Mouse (Mus musculus) kidney, postnatal 10 days (tissue): Measurements from ENCODE around the gene Mogat2.

ENCODE experiments used
- DNase-seq: peaks from one replicate; pipeline ENCODE4 v3.0.0; 2021; ENCODE audit warnings: mixed read lengths

Mogat2 gene

DNA sequence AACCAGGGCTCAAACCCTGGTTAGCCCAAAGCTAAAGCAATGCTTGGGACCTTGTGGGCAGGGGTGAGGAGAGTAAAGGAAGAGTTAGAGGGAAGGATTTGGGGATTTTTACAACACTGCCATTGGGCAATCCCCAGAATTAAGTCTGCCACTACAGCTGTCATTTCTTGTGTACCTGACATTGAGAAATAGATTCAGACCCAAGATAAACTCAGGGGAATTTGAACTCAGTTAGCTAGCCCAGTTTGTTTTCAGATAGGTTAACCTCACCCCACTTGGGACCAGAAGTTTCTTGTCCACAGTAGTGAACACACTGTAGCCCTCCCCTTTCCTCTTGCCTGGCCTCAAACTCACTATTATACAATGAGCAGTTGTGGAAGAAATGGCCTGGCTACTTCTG is 47.0 kb downstream of the Mogat2 start:
- DNase-seq = no peak

DNA sequence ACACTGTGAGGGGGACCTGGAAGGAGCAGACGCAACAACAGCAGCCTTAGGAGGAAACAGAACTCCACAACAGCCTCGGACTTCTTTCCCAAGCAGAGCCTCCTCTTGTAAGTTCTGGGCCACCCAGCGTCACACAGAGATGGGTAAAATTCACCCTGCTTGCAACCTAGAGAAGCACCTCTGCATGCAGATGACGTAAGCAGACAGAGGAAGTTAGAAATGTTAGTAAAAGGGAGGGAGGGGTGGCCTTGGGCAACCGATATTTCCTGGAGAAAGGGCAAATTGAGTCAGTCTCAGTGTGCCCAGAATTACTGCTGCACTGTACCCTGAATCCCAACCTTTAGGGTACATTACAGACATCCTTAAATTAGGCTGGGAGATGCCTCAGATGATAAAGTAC is 48.5 kb downstream of the Mogat2 start:
- no peak for DNase-seq

DNA sequence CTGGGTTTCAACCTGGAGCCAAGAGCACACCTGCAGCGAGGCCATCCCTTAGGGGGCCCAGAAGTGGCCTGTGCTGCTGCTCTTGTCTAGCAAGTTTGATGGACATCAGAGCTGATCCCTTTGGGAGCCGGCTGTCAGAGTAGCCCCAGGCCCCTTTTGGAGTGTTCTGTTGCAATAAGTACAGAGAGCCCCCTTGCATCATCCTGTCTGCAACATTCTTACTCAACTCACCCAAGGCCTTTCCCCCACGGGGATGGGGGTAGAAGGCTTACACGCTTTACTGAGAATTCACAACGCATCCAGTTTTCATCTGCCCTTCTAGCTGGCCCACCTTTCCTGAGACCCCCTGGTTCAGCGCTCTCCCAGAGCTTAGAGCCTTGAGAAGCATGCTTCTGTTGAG is 49.8 kb downstream of the Mogat2 start:
- no peak for DNase-seq

DNA sequence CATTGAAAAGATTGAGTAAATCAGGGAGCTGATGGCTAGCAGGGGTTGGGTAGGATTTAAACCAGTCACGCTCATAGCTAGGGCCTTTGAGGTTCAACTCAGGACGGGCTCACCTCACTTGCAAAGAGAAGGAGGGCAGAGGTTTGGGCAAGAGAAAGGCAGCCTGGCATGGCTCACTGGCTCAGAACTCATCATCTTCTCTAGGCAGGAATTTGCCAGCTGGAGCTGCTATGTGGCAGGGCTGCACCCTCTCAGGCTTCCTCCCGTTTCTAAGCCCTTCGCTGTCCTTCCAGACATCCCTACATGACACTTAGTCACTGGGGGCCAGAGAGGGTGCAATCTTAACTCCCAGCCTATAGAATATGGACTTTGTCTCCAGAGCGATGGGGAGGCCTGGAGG is 51.0 kb downstream of the Mogat2 start:
- no peak for DNase-seq

DNA sequence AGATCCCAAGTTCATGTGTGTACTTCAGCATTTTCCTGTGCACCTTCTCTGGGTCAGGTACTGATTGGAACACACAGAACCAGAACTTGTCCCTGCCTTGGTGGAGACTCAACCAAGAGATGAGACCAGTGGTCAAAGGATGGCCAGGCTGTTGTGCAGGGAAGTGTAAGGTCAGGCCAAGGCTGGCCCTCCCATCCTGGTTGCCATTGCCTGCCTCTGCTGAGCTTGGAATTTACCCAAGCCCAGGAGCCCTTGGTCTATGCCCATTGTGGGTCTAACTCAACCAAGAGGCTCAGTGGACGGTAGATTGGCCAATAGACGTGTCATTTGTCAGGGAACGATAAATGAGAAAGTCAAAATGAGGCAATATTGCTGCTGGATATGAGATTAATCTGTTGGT is 53.0 kb downstream of the Mogat2 start:
- DNase-seq = no peak

DNA sequence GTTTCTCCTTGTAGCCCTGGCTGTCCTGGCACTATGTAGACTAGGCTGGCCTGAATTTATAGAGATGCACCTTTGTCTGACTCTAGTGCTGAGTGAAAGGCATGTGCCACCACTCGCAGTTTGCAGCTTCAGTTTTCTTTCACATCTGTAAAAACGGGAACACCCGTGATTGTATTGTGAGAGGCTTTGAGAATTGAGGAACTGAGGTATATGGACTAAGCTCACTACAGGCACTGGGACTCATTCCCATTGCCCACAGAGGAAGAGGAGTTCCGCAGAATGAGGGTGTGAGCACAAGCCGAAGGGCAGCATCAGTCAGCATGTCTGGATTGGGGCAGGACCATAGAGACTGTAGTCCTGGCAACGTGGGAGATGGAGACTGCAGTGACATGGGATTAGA is 54.7 kb downstream of the Mogat2 start:
- no peak for DNase-seq

DNA sequence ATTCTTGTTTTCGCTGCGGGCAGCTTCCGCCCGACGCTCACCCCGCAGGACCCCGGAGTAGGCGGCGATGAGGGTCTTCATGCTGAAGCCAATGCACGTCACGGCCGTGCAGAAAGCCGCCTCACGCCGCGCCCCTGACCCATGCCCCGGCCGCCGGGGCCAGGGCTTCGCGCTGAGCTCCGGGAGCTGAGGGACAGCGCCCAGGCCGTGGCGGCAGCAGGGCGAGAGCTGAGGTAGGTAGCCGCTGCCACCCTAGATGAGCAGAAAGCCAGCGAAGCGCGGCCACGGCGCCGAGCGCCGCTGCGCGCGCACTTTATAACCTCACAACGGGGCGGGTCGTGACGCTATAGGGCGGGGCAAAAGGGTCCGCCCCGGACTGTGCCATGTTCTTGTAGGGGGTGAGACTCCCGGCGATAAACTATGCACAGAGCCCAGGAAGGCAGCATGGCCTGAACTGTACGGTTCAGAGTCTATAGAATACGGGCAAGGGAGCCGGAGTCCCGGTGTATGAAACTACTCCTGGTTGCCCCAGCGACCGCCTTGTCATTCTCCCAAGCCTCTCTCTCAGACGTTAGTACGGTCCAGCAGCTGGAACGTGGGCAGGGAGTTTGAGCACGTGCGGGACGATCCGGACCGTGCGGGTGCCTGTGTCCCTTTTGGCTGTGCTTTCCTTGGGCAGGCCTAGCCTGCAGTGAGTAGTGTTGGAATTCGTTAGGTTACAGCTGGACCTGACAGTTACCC is 55.8 kb downstream of the Mogat2 start, which contains the start of gene Dgat2:
Dgat2 (minus strand) TSS at position 288 of the 741 bp plus-strand sequence.
- DNase-seq = peak; percentile 94

DNA sequence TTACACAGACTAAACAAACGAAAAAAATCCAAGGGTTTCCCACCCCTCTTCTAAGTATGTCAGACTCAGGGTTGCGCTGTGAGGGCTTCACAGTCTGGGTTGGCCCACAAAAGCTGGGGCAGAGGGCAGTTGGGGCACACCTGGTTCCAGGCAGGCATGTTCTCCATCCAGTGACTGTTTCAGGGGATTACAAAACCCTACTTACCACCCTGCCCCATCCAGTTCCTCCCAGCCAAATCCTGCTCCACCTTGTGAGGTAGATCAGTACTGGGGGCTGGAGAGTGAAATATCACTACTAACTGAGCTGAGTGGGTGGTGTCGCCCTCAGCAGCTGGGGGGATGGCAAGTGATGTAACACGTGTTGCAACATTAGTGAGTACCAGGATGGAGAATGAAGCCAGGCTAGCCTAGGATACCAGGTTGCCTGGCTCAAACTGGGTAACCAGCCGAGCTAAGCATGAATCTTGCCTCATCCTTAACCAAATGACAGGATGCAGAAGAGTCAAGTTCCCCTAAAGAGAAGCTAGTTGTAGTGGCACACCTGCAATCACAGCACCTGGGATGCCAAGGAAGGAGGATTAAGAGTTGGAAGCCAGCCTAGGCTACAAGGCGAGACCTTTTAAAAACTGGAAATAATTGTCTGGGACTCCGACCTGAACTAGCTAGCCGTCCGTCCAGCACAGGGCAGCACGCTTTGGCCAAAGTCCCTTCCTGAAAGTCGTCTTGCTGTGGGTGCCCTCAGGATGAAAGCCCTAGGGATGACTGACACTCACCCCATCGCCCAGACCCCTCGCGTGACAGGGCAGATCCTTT is 56.6 kb downstream of the Mogat2 start:
- DNase-seq = peak; percentile 60

DNA sequence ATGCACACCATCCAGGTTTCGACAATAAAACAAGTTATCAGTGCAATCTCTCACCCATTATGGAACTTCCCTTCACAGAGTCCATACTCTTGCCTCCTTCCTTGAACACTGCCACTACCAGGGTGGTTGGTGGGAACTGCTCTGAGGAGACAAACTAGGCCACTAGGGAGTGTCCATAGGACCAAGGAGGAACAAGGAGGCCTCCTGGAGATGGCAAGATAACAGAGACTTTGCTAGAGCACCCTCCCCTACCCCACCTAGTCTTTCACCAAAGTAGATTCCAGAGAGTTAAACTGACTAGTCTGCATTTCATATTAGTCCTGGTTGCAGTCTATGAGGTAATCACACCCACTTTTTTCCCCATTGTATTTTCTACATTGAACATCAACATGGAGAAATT is 58.3 kb downstream of the Mogat2 start:
- DNase-seq = no peak

DNA sequence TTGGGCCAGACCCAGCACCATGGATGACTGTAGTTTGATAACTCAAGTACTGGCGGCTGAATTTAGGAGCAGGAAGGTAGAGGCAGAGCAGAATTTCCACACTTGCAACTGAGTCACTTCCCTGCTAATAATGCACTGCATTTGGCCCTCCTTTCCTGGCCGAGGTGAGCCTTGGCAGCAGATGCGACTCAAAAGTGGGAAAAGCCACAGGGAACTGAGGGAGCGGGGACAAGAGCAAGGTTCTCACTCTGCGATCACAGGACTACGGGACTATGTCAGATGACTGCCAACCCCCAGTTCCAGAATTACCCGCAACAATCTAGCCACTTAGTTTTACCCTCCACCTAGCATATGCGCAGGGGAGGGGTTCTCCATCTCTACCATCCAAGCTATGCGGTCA is 59.1 kb downstream of the Mogat2 start:
- no peak for DNase-seq

DNA sequence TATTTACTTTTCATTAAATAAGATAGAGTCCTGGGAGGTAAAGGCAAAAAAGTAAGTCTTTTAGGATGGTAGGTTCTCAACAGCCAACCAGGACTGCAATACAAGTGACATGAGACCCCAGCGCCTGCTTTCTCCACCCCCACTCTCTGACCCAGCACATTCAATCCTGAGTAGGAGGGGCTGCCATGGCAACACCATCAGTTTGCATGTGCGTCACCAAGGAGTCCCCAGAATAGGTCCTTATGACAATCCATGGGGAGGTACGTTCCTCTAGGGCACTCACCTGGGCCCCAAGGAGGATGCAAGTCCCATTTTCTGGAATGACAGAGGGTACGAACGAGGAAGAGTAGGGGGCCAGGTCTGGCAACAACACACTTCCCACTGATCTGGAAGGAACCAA is 61.0 kb downstream of the Mogat2 start:
- DNase-seq = no peak

DNA sequence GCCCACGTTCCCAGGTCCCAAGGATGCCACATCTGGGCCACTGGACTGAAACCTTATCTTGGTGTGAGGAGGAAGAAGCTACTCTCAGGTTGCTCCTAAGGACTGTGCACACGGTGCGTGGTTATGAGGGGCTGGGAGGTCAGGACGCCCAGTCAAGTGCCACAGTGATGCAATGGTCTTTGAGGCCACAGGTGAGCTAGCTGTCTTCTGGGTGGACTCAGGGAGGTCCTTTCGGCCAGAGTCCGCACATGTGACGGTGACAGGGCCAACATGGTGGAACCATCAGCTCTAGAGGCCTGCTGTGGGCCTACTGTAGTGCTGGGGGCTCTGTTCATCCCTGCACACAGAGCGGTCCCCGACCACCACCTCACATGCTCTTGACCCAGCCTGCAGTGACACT is 62.8 kb downstream of the Mogat2 start:
- no peak for DNase-seq

DNA sequence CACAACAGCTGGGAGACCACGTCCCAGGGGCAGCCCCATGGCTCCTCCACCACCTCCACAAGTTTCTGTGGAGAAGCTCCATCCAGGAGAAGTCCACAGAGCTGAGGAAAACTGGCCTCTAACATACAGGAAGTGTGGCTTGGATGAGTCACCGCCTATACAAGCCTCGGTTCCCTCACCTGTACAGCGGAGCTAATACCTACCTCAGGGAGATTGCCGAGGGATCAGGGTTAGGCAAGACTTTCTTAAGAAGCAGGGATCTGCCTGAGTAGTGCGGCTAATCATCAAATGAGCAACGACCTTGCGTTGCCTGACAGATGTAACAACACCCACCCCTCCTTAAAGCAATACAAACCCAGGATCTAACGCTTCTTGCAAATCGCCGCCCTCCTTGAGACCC is 63.3 kb downstream of the Mogat2 start:
- DNase-seq = no peak

DNA sequence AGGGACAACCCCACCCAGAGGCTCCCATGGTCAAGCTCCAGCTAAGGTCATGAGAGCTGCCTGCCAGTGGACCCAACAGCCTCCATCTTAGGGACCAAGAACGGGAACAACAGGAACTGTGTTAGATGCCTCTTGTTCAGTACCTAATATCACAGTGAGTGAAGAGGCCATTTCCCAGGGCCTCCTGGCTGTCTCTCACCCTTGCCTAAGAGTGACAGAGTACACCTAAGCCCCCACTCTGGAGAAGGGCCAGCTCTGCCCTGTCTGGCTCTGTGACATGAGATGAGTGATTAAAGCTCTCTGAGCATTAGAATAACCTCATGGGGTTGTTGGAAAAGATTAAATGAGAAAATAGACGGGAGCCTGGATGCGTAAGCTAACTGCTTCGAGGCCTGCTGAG is 64.4 kb downstream of the Mogat2 start:
- no peak for DNase-seq

DNA sequence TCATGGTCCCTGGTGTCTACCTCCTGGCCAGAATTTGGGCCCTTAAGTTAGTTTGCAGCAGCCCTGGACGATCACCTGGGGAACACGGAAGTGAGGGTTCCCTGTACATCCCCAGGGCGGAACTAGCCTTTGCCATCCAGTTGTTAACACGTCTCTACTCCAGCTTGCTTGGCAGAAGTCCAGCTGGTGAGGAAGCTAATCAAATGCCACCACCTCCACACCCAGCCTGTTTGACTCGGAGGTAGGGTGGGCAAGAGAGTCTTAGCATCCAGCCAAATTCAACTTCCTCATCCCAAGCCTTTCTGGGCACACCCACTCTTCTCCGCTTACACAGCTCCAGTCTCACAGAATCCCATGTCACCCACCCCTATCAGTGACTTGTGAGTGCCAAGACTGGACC is 65.5 kb downstream of the Mogat2 start:
- DNase-seq = no peak

DNA sequence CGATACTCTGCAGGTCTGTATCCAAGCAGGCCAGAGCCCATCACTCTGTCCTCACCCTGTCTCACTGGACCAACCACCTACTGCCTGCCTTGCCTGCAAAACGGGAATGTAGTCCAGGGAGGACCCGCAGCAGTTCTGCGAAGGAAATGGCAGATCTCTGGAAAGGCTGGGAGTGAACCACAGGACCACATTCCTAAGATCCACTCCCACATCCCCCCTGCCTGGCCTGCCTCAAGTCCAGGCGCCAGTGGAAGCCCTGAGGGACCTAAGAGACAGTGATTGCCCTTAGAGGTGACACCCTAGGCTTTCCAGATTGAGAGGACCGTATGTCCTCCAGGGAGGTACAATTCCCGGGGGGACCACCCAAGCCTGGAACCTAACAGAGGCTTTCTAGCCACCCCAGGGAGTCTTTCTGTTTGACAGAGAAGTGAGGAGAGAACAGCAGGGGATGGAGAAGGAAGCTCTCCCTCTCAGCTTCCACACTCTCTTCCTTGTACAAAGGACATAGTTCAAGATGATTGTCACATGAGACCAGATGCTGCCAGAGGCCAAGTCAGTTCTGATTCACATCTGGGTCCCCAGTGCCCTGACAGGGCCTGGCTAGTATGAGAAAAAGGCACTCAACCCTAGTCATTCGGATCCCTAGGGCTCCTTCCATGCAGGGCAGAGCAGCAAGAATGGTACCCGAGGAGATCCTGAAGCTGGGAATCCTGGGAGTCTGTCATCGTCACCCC is 66.5 kb downstream of the Mogat2 start:
- no peak for DNase-seq

DNA sequence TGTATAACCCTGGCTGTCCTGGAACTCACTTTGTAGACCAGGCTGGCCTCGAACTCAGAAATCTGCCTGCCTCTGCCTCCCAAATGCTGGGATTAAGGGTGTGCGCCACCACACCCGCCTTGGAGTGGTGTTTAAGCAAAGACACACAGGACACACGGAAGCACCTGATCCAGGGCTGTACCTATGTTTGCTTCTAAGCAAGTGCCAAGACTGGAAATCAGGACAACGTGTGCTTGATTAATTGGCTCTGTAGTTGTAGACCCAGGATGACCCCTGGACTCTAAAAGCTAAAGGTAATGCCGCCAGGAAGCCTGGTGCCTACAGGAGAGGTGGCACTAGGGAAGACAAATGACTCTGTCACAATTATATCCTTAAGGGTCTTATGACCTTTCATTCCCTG is 67.9 kb downstream of the Mogat2 start:
- DNase-seq = peak; percentile 2

DNA sequence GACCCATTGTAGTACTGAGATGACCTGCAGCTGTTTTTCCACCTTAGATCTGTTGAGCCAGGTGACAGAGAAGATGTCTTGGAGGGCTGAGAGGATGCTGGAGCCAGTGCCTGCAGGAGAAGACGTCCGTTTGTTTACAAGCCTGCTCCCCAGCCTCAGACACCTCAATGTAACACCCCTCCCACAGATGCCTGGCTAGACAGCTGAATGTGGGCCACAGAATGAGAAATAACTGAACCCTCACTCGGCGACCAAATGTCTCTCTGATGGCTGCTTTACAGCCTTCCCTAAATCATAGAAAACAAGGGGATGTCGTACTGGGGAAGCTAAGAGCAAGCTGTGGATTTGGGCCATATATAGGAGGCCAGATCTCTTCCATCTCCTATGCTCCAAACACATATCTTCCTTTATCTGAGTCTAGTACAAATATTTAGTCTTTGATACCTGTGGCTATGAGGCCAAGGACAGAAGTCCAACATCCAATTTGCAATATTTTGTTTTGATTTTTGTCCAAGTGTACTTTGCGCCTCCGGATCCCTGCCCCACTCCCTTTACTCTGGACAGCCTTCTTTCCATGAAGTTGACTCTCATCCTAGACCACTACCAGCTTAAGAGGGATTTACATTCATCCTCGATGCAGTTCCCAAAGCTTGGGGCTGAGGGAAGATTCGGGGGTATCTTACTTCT is 68.6 kb downstream of the Mogat2 start:
- DNase-seq = no peak
